Mouse (Mus musculus) hindbrain, embryonic 10.5 days (tissue): Measurements from ENCODE around the gene Nucb2. TPM values are rescaled to one million over a fixed set of nuclear protein-coding genes. Genes with fewer than 3 reads are reported as not detected.

Experiments used
- DNase-seq: peaks from one replicate; pipeline ENCODE4 v3.0.0-alpha.2; 2017; ENCODE audit warnings: low spot score
- H3K27ac ChIP-seq: fragments of 300-500 bp; sonication (generic); 2 replicates; pipeline ENCODE4 v1.5.1; 2016; ENCODE audit warnings: mild to moderate bottlenecking, moderate library complexity
- H3K27me3 ChIP-seq: fragments of 300-500 bp; sonication (generic); 2 replicates; pipeline ENCODE4 v1.6.1; 2016; ENCODE audit warnings: mild to moderate bottlenecking; ENCODE audit not compliant: poor library complexity, insufficient read depth, severe bottlenecking
- H3K36me3 ChIP-seq: fragments of 300-500 bp; sonication (generic); 2 replicates; pipeline ENCODE4 v1.6.1; 2016; ENCODE audit warnings: mild to moderate bottlenecking, moderate library complexity
- H3K4me1 ChIP-seq: fragments of 300-500 bp; sonication (generic); replicated peaks from 2 replicates; pipeline ENCODE4 v1.6.1; 2016; ENCODE audit warnings: mild to moderate bottlenecking
- H3K4me3 ChIP-seq: fragments of 300-500 bp; sonication (generic); 2 replicates; pipeline ENCODE4 v1.5.1; 2016; ENCODE audit warnings: mild to moderate bottlenecking, moderate library complexity
- H3K9me3 ChIP-seq: fragments of 300-500 bp; sonication (generic); 2 replicates; pipeline ENCODE4 v1.6.1; 2016; ENCODE audit warnings: mild to moderate bottlenecking, moderate library complexity
- WGBS: fragments of 180-500 bp; shearing (Covaris S2); methylation state at CpG from one replicate; pipeline ENCODE4 v1.1.7; 2016; 5-methylcytosine and 5-hydroxymethylcytosine counted together
- polyA plus RNA-seq: library from polyadenylated mRNA; unstranded; fragments of >200 nt; fragmentation: Nextera tagmentation; extraction: Ambion mirVana; gene quantifications from 2 replicates; pipeline ENCODE4 v1.2.1, GENCODE M21; 2016

Gene Nucb2
- polyA plus RNA-seq, 1 experiment from 2014 or later = 12.0 TPM

DNA sequence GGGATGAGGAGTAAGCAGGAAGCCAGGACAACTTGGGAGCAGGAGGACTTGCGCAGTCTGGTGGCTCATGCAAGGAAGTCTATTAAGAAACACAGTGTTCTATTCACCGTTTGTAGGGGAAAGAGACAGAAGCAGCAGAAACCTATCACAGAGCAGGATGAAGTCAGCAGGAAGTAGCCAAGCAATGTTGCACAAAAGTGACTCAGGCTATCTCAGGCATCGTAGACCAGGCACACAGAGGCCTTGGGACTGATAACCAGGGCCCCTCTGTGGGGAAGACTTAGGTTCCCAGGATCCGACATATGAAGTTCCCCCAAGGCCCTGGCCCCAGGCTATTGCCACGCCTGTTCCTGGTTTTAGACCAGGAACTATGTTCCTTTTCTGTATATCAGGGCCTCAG is 9.6 kb upstream of the Nucb2 start:
- no peak overlapping the region for H3K4me3 ChIP-seq
- no peaks in the 10 kb centered on the region for H3K4me1 ChIP-seq
- H3K27me3 ChIP-seq = no peaks in the 10 kb centered on the region
- 83% methylated on average over 5 of the region's 5 CpGs for WGBS
- H3K9me3 ChIP-seq = no peaks in the 10 kb centered on the region
- H3K27ac ChIP-seq = no peak overlapping the region
- H3K36me3 ChIP-seq = no peaks in the 10 kb centered on the region
- no peak for DNase-seq

DNA sequence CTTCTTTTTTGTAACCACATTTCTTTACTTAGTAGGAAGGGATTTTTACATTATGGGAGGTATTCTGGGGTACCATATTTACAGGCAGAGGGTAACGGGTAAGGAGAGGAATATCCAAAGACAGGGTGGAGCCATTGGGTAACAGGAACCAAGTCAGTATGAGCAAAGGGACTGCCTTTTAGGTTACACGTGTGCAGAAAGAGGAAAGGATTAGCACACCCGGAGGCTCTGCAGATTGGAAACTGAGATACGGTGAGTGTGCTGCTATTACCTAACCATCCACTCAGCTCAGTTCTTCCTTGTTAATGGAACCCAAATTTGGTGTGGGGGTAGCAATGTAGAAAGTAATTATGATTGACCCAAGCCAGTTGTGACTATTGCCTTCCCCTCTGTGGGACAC is 7.4 kb upstream of the Nucb2 start:
- no peaks in the 10 kb centered on the region for H3K4me1 ChIP-seq
- no peak overlapping the region for H3K27ac ChIP-seq
- H3K27me3 ChIP-seq = no peaks in the 10 kb centered on the region
- 92% methylated on average over 4 of the region's 4 CpGs for WGBS
- no peaks in the 10 kb centered on the region for H3K9me3 ChIP-seq
- no peak overlapping the region for H3K4me3 ChIP-seq
- H3K36me3 ChIP-seq = no peaks in the 10 kb centered on the region
- DNase-seq = no peak

DNA sequence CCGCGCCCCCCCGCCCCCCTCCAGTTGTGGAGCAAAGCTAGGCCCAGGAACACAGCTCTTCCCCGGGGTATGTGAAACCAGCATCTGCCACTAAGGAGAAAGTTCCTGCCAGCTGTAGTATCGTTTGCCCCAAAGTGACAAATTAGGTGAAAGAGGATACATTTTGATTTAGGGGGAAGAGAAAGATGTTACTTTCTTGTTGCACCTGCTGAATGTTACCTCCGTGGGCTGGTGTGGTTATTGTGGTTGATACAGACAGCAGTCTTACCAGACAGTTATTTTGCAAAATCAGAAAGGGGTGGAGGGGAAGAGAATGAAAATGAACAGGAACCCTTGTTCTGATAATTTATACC is 625 bp downstream of the Nucb2 start:
- H3K27ac ChIP-seq = peak overlapping the region; percentile 90
- H3K36me3 ChIP-seq = peaks cover 4% of the 10 kb centered on the region; the same call in 1 of the 2 replicates
- H3K4me3 ChIP-seq = peak overlapping the region; percentile 74
- 7% methylated on average over 6 of the region's 6 CpGs for WGBS
- DNase-seq = no peak
- 0 out of 2 replicates have a peak, but pooled peaks cover 3% of the 10 kb centered on the region for H3K27me3 ChIP-seq
- H3K9me3 ChIP-seq = no peaks in the 10 kb centered on the region
- peaks cover 18% of the 10 kb centered on the region for H3K4me1 ChIP-seq

DNA sequence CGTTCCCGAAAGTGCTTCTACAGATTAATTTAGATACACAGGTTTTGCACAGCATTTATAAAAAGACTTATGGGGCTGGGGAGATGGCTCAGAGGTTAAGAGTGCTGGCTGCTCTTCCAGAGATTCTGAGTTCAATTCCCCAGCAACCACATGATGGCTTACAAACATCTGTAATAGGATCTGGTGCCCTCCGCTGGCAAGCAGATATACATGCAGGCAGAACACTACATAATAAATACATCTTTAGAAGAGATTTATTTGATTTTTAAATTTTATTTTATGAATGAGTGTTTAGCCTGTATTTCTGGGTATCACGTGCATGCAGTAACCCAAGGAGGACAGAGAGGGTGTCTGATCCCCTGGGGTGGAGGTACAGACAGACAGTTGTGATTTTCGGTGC is 9.9 kb downstream of the Nucb2 start:
- Histone ChIP-seq H3K9me3 (no peaks in the 10 kb centered on the region), H3K27ac (no peak overlapping the region), H3K36me3 (peaks cover 13% of the 10 kb centered on the region; the same call in 1 of the 2 replicates), H3K4me1 (no peaks in the 10 kb centered on the region), H3K27me3 (no peaks in the 10 kb centered on the region), H3K4me3 (no peak overlapping the region)
- 87% methylated on average over 5 of the region's 5 CpGs for WGBS
- no peak for DNase-seq

DNA sequence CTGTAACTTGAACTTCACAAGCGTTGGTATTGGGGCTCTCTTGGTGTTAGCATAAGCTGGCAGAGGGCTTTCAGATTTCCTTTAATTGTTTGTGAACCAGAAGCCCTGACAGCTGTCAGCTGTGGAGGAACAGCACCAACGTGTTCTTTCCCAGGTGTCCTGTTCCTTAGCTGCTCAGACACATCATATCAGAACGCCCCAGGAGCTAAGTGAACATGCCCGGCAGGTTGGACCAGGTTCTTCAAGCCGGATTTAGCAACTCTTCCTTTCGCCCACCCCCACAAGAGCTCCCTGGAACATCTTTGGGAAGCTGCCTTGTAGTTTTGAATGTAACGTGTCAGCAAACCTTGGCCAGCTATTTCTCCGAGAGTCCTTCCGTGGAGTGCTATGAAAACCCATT is 10.4 kb downstream of the Nucb2 start:
- 86% methylated on average over 9 of the region's 9 CpGs for WGBS
- no peaks in the 10 kb centered on the region for H3K9me3 ChIP-seq
- no peak overlapping the region for H3K27ac ChIP-seq
- peaks cover 12% of the 10 kb centered on the region; the same call in 1 of the 2 replicates for H3K36me3 ChIP-seq
- no peaks in the 10 kb centered on the region for H3K27me3 ChIP-seq
- no peaks in the 10 kb centered on the region for H3K4me1 ChIP-seq
- DNase-seq = no peak
- no peak overlapping the region for H3K4me3 ChIP-seq

DNA sequence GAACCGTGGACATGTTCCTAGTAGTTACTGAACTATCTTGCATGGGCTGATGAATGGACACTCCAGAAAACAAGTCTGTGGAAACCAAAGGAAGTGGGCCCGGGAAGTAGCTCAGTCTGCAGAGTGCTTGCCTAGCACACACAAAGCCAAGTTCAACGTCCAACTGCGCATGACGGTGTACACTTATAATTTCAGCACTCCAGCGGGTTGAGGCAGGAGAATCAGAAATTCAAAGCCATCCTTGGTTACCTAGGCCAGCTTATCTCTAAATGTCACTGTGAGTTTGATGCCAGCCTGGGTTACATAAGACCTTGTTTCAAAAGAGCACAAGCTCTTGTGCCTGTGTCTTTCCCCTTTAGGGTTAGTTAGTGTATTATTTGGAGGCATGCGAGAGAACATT is 10.9 kb downstream of the Nucb2 start:
- Histone ChIP-seq H3K9me3 (no peaks in the 10 kb centered on the region), H3K27ac (no peak overlapping the region), H3K27me3 (no peaks in the 10 kb centered on the region), H3K4me3 (no peak overlapping the region), H3K4me1 (no peaks in the 10 kb centered on the region), H3K36me3 (peaks cover 7% of the 10 kb centered on the region; the same call in 1 of the 2 replicates)
- 92% methylated on average over 7 of the region's 7 CpGs for WGBS
- no peak for DNase-seq

DNA sequence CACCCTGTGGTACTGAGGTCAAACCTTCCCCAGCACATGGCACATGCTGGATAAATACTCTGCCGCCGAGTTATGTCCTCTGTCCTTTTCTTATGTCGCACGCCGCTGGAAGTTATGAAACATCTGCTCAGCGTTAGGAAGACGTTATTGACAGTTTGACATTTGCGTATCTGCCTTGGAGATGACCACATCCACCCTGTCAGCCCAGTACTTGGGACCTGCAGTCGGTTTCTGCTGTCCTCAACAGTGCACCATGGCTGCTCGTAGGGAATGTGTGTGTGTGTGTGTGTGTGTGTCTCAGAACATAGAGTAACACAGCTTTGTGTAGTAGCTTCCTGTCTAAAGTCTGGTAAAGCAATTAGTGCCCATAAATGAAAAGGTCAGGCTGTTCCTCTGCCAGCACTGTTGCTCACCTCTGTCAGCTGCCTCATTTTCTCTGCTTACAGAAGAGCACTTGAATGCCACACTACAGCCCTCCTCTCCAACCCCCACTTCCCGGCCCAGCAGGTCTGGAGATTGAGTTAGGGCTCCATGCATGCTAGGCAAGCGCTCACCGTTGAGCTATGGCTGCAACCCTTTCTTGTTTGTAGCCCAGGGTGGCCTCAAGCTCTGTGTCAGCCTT is 11.5 kb downstream of the Nucb2 start:
- Histone ChIP-seq H3K4me1 (no peaks in the 10 kb centered on the region), H3K27ac (no peak overlapping the region), H3K9me3 (no peaks in the 10 kb centered on the region), H3K4me3 (no peak overlapping the region), H3K36me3 (peaks cover 1% of the 10 kb centered on the region; the same call in 1 of the 2 replicates), H3K27me3 (no peaks in the 10 kb centered on the region)
- WGBS = 83% methylated on average over 13 of the region's 13 CpGs
- no peak for DNase-seq

DNA sequence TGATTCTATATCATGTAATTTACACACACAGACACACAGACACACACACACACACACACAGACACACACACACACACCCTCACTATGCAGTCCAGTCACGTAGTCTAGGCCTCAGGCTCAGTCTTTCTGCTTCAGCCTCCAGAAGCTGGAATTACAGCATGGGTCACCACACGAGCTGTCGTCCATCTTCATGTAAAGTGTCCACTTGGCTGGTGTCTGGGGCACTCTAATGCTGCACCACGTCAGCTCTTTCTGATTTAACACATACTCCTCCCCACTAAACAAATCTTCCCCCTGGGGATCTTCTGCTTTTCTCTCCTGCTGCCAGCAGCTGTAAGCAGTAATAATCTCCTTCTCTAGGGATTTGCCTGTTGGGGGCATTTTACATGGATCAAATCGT is 13.1 kb downstream of the Nucb2 start:
- no peak for DNase-seq
- 69% methylated on average over 5 of the region's 5 CpGs for WGBS
- H3K9me3 ChIP-seq = no peaks in the 10 kb centered on the region
- no peaks in the 10 kb centered on the region for H3K27me3 ChIP-seq
- no peak overlapping the region for H3K4me3 ChIP-seq
- H3K36me3 ChIP-seq = peaks cover 12% of the 10 kb centered on the region
- no peaks in the 10 kb centered on the region for H3K4me1 ChIP-seq
- no peak overlapping the region for H3K27ac ChIP-seq

DNA sequence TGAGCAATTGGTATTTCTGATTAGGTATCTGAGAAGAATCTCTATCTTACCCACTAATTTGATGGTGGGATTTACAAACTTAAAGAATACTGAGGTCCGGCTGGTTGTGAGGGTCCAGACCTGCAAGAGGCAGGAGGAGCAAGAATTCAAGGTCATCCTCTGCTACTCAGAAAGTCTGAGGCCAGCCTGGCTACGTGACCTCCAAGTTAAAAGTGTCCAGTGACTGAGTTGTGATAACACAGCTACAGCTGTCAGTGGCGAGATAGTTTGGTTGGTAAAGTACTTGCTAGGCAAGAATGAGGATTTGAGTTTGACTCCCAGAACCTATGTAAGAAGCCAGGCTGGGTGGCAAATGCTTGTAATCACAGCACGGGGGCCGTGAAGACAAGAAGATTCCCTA is 14.0 kb downstream of the Nucb2 start:
- WGBS = 88% methylated on average over 5 of the region's 5 CpGs
- Histone ChIP-seq H3K9me3 (peaks cover 5% of the 10 kb centered on the region; the same call in 1 of the 2 replicates), H3K27ac (no peak overlapping the region), H3K36me3 (peaks cover 21% of the 10 kb centered on the region), H3K4me3 (no peak overlapping the region), H3K27me3 (no peaks in the 10 kb centered on the region), H3K4me1 (no peaks in the 10 kb centered on the region)
- no peak for DNase-seq

DNA sequence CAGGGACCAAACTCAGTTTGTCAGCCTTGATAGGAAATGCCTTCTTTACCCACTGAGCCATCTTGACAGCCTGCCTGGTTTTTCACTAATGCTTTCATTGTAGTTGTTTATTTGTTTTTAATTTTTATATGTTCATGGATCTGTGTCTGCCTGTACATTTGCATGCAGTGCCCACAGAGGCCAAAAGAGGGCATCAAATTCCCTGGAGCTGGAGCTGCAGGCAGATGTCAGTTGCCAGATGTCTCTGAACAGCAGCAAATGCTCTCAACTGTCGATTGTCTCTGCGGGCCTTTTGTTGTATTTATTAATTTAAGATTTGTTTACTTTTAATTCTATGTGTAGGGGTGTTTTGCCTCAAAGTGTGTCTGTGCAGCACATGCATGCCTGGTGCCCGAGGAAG is 15.6 kb downstream of the Nucb2 start:
- H3K27ac ChIP-seq = no peak overlapping the region
- DNase-seq = peak; percentile 40
- no peak overlapping the region for H3K4me3 ChIP-seq
- H3K9me3 ChIP-seq = peaks cover 5% of the 10 kb centered on the region; the same call in 1 of the 2 replicates
- H3K36me3 ChIP-seq = peaks cover 37% of the 10 kb centered on the region
- H3K27me3 ChIP-seq = no peaks in the 10 kb centered on the region
- WGBS = 76% methylated on average over 3 of the region's 3 CpGs
- no peaks in the 10 kb centered on the region for H3K4me1 ChIP-seq

DNA sequence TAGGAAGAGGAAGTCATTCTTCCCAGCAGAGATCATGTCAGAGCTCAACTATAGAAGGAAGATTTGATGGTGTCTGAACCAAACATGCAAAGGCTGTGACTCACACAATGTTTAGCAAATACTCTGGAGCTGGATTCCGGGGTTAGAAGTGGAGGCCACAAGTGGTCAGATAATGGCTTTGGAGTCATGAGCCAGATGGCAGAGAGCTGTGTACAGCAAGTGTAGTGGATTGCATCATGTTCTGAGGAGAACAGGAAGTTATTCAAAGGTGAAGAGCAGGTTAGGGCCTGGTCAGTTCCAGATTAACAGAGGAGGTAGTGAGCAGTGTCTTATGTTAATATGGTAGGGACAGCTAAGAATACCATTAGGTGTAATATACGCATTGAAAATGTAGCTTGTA is 20.4 kb downstream of the Nucb2 start:
- DNase-seq = no peak
- peaks cover 78% of the 10 kb centered on the region for H3K36me3 ChIP-seq
- H3K4me1 ChIP-seq = no peaks in the 10 kb centered on the region
- H3K27me3 ChIP-seq = no peaks in the 10 kb centered on the region
- H3K9me3 ChIP-seq = peaks cover 5% of the 10 kb centered on the region; the same call in 1 of the 2 replicates
- no peak overlapping the region for H3K4me3 ChIP-seq
- whole genome bisulfite sequencing = 88% methylated on average over 2 of the region's 2 CpGs
- no peak overlapping the region for H3K27ac ChIP-seq

DNA sequence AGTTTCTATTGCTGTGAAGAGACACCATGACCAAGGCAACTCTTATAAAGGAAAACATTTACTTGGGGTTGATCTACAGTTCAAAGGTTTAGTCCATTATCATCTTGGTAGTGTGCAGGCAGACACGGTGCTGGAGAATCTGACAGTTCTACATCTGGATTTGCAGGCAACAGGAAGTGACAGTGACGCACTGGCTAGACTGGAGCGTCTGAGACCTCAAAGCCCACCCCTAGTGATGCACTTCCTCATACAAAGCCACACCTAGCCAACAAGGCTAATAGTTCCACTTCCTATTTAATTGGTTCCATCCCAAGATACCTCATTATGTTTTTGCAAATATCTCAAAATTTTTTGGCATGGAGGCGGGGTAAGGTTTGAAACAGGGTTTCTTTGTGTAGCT is 25.6 kb downstream of the Nucb2 start:
- Histone ChIP-seq H3K27me3 (no peaks in the 10 kb centered on the region), H3K4me1 (no peaks in the 10 kb centered on the region), H3K36me3 (peaks cover 71% of the 10 kb centered on the region), H3K4me3 (no peak overlapping the region), H3K9me3 (no peaks in the 10 kb centered on the region), H3K27ac (no peak overlapping the region)
- DNase-seq = no peak
- 90% methylated on average over 4 of the region's 4 CpGs for WGBS

DNA sequence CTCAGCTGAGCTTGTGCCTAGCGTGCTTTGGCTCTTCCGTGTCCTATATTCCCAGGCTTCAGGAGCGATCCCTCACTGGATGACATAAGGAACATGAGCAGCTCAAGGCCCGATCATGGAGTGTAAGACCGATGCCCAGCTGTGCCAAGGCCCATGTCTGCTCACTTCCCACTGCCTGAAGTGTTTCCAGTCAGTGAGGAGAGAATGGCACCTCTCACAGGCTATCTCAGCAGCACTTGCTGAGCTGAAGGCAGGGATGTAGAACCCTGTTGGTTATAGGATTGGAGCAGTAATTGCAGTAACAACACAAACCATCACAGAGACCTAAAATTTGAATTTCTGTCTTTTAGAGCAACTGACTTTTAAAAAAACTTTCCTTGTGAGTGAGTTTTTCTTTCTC is 26.3 kb downstream of the Nucb2 start:
- DNase-seq = no peak
- WGBS = 91% methylated on average over 5 of the region's 5 CpGs
- Histone ChIP-seq H3K4me3 (no peak overlapping the region), H3K9me3 (no peaks in the 10 kb centered on the region), H3K36me3 (peaks cover 69% of the 10 kb centered on the region), H3K4me1 (no peaks in the 10 kb centered on the region), H3K27ac (no peak overlapping the region), H3K27me3 (no peaks in the 10 kb centered on the region)

DNA sequence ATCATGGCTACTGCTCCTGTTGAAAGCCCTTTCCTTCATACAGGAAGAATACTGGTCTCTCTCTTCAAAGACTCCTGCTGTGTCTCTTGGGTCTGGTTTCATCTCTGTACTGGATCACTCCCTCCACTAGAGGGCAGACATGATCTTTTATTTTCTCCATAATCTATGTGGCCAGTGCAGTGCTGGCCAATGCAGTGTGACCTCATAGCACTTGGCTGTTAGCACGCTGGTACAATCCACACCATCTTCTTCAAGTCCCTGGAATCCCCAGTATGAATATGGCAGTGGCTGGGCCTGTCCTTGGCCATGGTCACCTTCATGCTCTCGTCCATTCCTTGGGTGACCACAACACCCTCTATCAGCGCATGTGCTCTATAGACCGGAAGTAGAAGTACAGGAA is 27.1 kb downstream of the Nucb2 start:
- peak; percentile 35 for DNase-seq
- no peaks in the 10 kb centered on the region for H3K4me1 ChIP-seq
- H3K27ac ChIP-seq = no peak overlapping the region
- no peaks in the 10 kb centered on the region for H3K27me3 ChIP-seq
- WGBS = 82% methylated on average over 4 of the region's 4 CpGs
- peaks cover 69% of the 10 kb centered on the region for H3K36me3 ChIP-seq
- H3K9me3 ChIP-seq = no peaks in the 10 kb centered on the region
- H3K4me3 ChIP-seq = no peak overlapping the region
